Mouse (Mus musculus) MEL (cell line): ENCODE data around the gene Elmsan1.

ENCODE experiments used
- CTCF ChIP-seq, 3 experiments: IDR thresholded peaks in 2 of 3; conservative IDR thresholded peaks in 1 of 3; 2 replicates each; pipeline ENCODE4 v1.5.1; 2011 to 2012; ENCODE audit warnings: low read length in 3 of 3, low read depth in 2 of 3, mild to moderate bottlenecking in 2 of 3, improper control_type of control experiment in 1 of 3, inconsistent platforms in 1 of 3, mixed read lengths in 1 of 3, moderate library complexity in 1 of 3; ENCODE audit not compliant: control insufficient read depth in 1 of 3, insufficient read depth in 1 of 3, poor library complexity in 1 of 3, severe bottlenecking in 1 of 3
- MXI1 ChIP-seq: IDR thresholded peaks from 2 replicates; pipeline ENCODE4 v1.6.1; 2011; ENCODE audit warnings: mild to moderate bottlenecking, low read depth, low read length, improper control_type of control experiment
- POLR2A ChIP-seq, 2 experiments: IDR thresholded peaks; 2 replicates each; pipeline ENCODE4 v1.6.1; 2011 to 2012; ENCODE audit warnings: low read length in 2 of 2, mild to moderate bottlenecking in 2 of 2, control low read depth in 1 of 2, improper control_type of control experiment in 1 of 2, low read depth in 1 of 2, moderate library complexity in 1 of 2; ENCODE audit not compliant: control insufficient read depth in 1 of 2, insufficient read depth in 1 of 2, poor library complexity in 1 of 2
- POLR2AphosphoS2 ChIP-seq: IDR thresholded peaks from 2 replicates; pipeline ENCODE4 v1.6.1; 2011; ENCODE audit warnings: low read length, improper control_type of control experiment
- TAL1 ChIP-seq: IDR thresholded peaks from 2 replicates; pipeline ENCODE4 v1.6.1; 2012; ENCODE audit warnings: mild to moderate bottlenecking, inconsistent platforms, low read length, moderate library complexity, mixed read lengths
- ZKSCAN1 ChIP-seq: IDR thresholded peaks from 2 replicates; pipeline ENCODE4 v1.6.1; 2012; ENCODE audit warnings: low read depth, mild to moderate bottlenecking, inconsistent platforms, low read length, improper control_type of control experiment, moderate library complexity

GRCm38 (mm10) chr12:84109924-84110323, 108.8 kb downstream of the Elmsan1 start:
- TF ChIP-seq ZKSCAN1 (no peak), POLR2A (IDR thresholded peaks at IDR 0.05; ENCODE audit: control insufficient read depth in 1 of 2, insufficient read depth in 1 of 2, low read depth in 1 of 2, low read length in 2 of 2, poor library complexity in 1 of 2) (no peak), CTCF (IDR thresholded peaks at IDR 0.05 in 2 of 3, conservative IDR thresholded peaks at IDR 0.05 in 1 of 3; ENCODE audit: control insufficient read depth in 1 of 3, insufficient read depth in 1 of 3, low read depth in 2 of 3, low read length in 3 of 3, poor library complexity in 1 of 3, severe bottlenecking in 1 of 3) (peak in 2 of 3 experiments; percentile 17 to 45; a peak in 3 of 6 replicates), POLR2AphosphoS2 (no peak), TAL1 (no peak), MXI1 (no peak)
